Mouse (Mus musculus): ENCODE data around the gene Prpf3. TPM values are rescaled to one million over a fixed set of nuclear protein-coding genes. Genes with fewer than 3 reads are reported as not detected.
"Not testable (repeated sequence)": the region's sequence is repeated elsewhere in the genome, so short reads cannot be mapped to it uniquely, and the experiment has no call there.

Prpf3 gene
- total RNA-seq, 2 experiments from 2014 or later: 37.2 to 37.8 TPM

- Histone ChIP-seq H3K27ac (no peak overlapping the region), H3K4me3 (peak overlapping the region; percentile 12; the same call in 1 of the 2 replicates)
- DNase-seq (ENCODE audit: extremely low spot score in 1 of 2, low spot score in 2 of 2): no peak
- no peak for TF ChIP-seq CTCF (IDR thresholded peaks at IDR 0.05)
- intact Hi-C loops (cut with DNase I): loop anchor here (5.0 kb wide), 2 partner anchors 181 to 189 kb away; partner anchors contain the start of gene Plekho1
Observed at GRCm38 (mm10) chr3:95816681-95817080, 39.0 kb downstream of the Prpf3 start.

DNA sequence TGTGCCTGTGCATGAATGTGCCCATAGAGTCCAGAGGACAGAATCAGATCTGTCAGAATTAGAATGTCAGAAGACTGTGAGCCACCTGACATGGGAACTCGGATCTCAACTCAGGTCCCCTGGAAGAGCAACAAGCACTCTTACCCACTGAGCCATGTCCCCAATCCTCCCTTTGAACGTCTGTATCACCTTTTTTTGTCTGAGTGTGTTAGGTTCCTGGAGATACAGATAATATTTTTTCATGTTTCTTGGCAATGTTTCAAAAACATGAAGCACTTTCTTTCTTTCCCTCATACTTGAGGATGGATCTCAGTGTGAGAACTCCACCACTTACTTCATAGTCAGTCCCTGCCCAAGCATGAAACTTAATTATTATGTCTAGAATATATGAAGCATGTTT lies 47.3 kb downstream of the Prpf3 start:
- intact Hi-C loops (cut with DNase I): no loop called here
- no peak for DNase-seq (ENCODE audit: extremely low spot score in 1 of 2, low spot score in 2 of 2)
- no peak for TF ChIP-seq CTCF (IDR thresholded peaks at IDR 0.05)
- Histone ChIP-seq H3K27ac (no peak overlapping the region), H3K4me3 (no peak overlapping the region)

DNA sequence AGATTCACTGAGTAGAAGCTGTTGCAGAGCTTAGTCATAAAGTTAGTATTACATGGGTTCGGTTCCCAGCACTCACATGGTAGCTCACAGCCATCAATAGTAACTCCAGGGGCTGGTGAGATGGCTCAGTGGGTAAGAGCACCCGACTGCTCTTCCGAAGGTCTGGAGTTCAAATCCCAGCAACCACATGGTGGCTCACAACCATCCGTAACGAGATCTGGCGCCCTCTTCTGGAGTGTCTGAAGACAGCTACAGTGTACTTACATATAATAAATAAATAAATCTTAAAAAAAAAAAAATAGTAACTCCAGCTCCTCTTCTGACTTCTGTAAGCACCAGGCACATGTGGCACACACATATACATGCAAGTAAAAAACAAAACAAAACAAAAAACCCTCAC lies 48.1 kb downstream of the Prpf3 start:
- DNase-seq (ENCODE audit: extremely low spot score in 1 of 2, low spot score in 2 of 2); intact Hi-C loops (cut with DNase I); H3K27ac ChIP-seq; H3K4me3 ChIP-seq: not testable (repeated sequence)

GRCm38 (mm10) chr3:95806677-95807076 lies 49.0 kb downstream of the Prpf3 start:
- intact Hi-C loops (cut with DNase I): no loop called here

GRCm38 (mm10) chr3:95803851-95804250 lies 51.8 kb downstream of the Prpf3 start:
- DNase-seq (ENCODE audit: extremely low spot score in 1 of 2, low spot score in 2 of 2): no peak
- no peak overlapping the region for H3K4me3 ChIP-seq
- intact Hi-C loops (cut with DNase I): no loop called here
- H3K27ac ChIP-seq: no peak overlapping the region
- no peak for TF ChIP-seq CTCF (IDR thresholded peaks at IDR 0.05)

More at GRCm38 (mm10) chr3:95806677-95807076, 49.0 kb downstream of the Prpf3 start:
- Histone ChIP-seq H3K27ac (no peak overlapping the region), H3K4me3 (no peak overlapping the region)
- DNase-seq (ENCODE audit: extremely low spot score in 1 of 2, low spot score in 2 of 2): no peak
- TF ChIP-seq CTCF (IDR thresholded peaks at IDR 0.05): no peak

DNA sequence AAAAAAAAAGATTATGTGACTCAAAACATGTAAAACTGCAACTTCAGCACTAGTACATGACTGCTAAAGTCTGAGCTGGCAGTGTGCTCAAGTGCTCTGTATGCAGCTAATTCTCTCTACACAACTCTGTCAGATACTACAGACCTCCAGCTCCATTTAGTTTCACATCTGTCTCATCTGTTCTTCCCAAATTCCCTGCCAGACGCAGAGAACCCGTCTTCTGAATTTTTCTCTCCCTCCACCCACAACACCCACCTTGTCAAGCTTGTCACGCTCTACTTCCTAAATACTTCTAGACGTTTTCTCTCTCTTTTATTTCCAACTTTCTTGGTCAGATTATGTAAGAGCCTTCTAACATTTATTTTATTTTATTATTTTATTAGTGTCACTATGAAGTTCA lies 56.9 kb downstream of the Prpf3 start:
- no peak for DNase-seq (ENCODE audit: extremely low spot score in 1 of 2, low spot score in 2 of 2)
- no peak overlapping the region for H3K4me3 ChIP-seq
- intact Hi-C loops (cut with DNase I): no loop called here
- TF ChIP-seq CTCF (IDR thresholded peaks at IDR 0.05): no peak
- no peak overlapping the region for H3K27ac ChIP-seq

- intact Hi-C loops (cut with DNase I): no loop called here
- no peak for DNase-seq (ENCODE audit: extremely low spot score in 1 of 2, low spot score in 2 of 2)
- H3K4me3 ChIP-seq: no peak overlapping the region
- no peak for TF ChIP-seq CTCF (IDR thresholded peaks at IDR 0.05)
- H3K27ac ChIP-seq: no peak overlapping the region
Observed at GRCm38 (mm10) chr3:95794299-95794698, 61.4 kb downstream of the Prpf3 start.

DNA sequence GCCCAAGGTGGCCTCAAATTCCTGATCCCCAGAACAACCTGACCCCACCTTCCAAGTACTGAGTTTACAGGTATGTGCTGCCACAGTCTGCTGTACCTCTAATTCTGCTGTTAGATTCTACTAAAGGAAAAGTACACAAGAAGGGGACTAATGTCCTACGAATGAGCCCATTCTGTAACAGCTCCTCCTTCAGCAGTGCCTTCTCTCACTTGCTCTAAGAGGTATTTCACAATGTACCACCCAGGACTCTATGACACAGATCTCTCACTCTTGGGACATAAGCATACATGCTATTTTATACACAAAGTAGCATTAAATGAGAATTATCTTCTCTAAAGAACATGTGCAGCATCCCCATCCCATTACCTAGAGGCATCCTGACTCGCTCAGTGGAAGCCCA lies 62.0 kb downstream of the Prpf3 start:
- no peak overlapping the region for H3K4me3 ChIP-seq
- H3K27ac ChIP-seq: no peak overlapping the region
- no peak for TF ChIP-seq CTCF (IDR thresholded peaks at IDR 0.05)
- intact Hi-C loops (cut with DNase I): no loop called here
- no peak for DNase-seq (ENCODE audit: extremely low spot score in 1 of 2, low spot score in 2 of 2)

DNA sequence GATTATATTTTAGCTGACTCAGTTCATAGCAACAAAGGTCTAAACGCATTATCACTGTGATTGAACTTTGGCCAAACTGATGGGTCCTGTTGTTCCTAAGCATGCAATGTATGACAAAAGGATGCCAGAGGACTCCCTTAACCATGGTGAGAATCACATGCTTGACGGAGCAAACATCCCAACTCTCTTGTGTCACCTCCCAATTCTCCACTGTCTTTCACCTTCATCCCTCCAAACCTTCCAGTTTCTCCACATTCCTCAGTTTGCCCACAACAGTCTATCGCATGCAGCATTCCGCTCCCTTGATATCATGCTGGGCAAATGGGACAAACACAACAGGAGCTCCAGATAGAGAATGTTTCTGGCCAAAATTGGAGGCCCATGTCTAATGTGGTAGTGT lies 70.2 kb downstream of the Prpf3 start:
- intact Hi-C loops (cut with DNase I): loop anchor here (10.0 kb wide), 1 partner anchor 441 kb away; no protein-coding TSS in a partner anchor
- Histone ChIP-seq H3K4me3 (no peak overlapping the region), H3K27ac (no peak overlapping the region)
- DNase-seq (ENCODE audit: extremely low spot score in 1 of 2, low spot score in 2 of 2): no peak
- TF ChIP-seq CTCF (IDR thresholded peaks at IDR 0.05): no peak

Other genes with a start within 250 kb of the Prpf3 start
- gene Ensa, start 230.9 kb downstream of the Prpf3 start, total RNA-seq (2021): 100 to 1,000 TPM; 349 to 358 TPM
- gene Mcl1, start 197.1 kb downstream of the Prpf3 start, total RNA-seq (2021): 10 to 100 TPM; 52.7 to 60.9 TPM
- 1 to 10 TPM; 6.8 to 7.7 TPM for gene Adamtsl4, start 168.0 kb downstream of the Prpf3 start, total RNA-seq (2021)
- 10 to 100 TPM in 1 of 2 experiments, 1 to 10 TPM in 1; 9.2 to 11.3 TPM for gene Ecm1, start 116.3 kb downstream of the Prpf3 start, total RNA-seq (2021)
- gene Tars2, start 95.7 kb downstream of the Prpf3 start, total RNA-seq (2021): 10 to 100 TPM; 43.5 to 43.8 TPM
- gene Rprd2, start 37.0 kb downstream of the Prpf3 start, total RNA-seq (2021): 10 to 100 TPM; 59.6 to 63.5 TPM
- 100 to 1,000 TPM; 148 to 150 TPM for gene Mrps21, start 15.6 kb upstream of the Prpf3 start, total RNA-seq (2021)
- 10 to 100 TPM; 15.9 to 23.8 TPM for gene Ciart, start 26.4 kb upstream of the Prpf3 start, total RNA-seq (2021)
- gene BC028528, start 36.1 kb upstream of the Prpf3 start, total RNA-seq (2021): 1 to 10 TPM; 3.3 to 5.4 TPM
- gene Aph1a, start 38.1 kb upstream of the Prpf3 start, total RNA-seq (2021): 10 to 100 TPM; 68.2 to 72.9 TPM
- 1 to 10 TPM; 6.8 to 8.2 TPM for gene Car14, start 48.8 kb upstream of the Prpf3 start, total RNA-seq (2021)
- gene Anp32e, start 73.4 kb upstream of the Prpf3 start, total RNA-seq (2021): 10 to 100 TPM; 82.7 to 98.9 TPM
- gene Plekho1, start 140.1 kb upstream of the Prpf3 start, total RNA-seq (2021): 10 to 100 TPM; 73.5 to 86.9 TPM
- 10 to 100 TPM; 38.3 to 45.9 TPM for gene Vps45, start 202.6 kb upstream of the Prpf3 start, total RNA-seq (2021)
- 10 to 100 TPM; 33.3 to 33.4 TPM for gene Otud7b, start 248.6 kb upstream of the Prpf3 start, total RNA-seq (2021)

Measured in left cerebral cortex, adult 2 months (tissue).